Mouse (Mus musculus) CD4-positive, CD25-positive, alpha-beta regulatory T cell, adult 2 months (primary cell): ENCODE data around the gene Gm10974.

Experiments
- DNase-seq: peaks from one replicate; pipeline ENCODE4 v3.0.0-alpha.2; 2012; ENCODE audit warnings: low read depth, low spot score

The Gm10974 gene

DNA sequence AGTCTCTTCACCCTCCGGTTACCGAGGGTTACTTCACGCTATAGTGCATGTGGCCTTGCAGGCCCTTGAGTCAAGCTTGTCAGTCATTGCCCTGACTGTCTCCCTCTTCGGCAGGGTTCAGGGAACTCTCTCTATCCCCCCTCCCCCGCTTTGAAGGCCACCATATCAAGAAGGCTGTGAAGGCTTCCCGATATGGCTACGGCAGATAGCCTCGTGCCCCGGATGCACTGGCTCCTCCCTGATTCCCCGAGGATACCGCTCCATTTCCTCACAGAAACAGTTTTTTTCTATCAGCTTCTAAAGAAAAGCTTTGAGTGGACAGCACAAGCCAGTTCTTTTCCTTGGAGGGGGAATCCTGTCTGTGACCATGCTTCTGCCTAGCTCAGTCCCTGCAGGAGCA lies 39.8 kb downstream of the Gm10974 start:
- no peak for DNase-seq

DNA sequence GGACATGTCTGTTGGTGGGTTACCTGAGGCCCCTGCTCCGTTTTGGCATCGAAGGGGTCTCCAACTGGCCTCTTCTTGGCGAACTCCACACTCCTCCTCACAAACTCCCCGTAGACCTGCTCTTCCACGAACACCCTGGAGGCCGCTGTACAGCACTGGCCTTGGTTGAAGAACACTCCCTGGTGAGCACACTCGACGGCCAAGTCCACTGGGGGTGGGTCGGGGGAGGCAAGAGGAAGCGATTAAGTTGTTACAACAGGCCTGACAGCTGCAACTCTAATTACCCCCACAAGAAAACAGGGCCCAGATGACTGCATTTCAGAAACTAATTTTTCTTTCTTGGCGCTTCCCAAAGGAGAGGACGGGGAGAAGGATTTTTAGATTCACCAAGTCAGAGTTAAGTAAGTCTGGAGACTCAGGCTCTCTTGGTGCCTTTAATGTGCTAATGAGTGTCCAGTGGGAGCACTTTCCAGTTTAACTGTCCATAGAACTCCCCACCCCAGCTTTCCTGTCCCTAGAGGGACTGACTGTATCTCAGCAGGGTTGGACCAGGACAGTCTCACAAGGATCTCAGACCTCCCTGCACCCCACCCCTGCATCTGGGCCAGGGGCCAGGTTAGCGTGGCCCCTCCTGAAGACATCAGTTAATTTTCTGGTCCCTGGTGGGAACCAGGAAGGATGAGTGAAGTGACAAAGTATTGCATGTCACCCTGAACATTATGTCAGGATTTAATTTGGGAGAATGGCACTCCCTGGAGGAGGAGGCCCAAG lies 40.4 kb downstream of the Gm10974 start:
- no peak for DNase-seq

DNA sequence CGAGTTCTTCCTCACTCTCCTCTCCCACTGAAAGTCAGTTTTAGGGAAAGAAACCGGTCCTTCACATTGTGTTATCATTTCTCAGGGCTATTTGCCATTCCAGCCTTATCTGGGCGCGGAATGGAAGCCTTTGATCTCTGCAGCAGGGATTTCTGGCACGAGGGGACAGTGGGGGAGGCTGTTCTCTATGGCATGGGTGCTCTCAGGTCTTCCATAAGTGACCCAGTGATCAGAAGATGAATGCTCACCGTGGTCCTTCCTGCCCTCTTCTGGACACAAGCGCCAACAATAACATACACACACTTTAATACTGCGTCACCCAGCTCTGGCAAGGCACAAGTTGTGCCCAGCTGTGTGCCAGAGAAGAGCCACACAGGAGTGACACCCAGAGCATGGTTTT lies 41.3 kb downstream of the Gm10974 start:
- DNase-seq: no peak

DNA sequence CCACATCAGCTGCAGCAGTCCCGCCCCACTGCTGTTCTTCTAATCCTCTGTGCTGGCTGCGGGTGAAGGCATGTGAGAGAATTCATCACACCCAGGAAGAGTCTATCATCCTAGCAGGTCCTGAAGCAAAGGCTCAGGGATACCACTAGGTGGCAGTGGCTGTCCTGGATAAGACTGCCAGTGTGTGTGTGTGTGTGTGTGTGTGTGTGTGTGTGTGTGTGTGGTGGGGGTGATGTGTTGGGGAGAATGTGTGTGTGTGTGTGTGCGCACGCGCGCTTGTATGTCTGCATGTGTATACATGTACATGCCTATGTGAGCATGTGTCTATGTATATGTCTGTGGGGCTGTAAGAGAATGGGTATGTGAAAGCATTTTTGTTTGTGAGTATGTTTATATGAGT lies 43.7 kb downstream of the Gm10974 start:
- DNase-seq: no peak

DNA sequence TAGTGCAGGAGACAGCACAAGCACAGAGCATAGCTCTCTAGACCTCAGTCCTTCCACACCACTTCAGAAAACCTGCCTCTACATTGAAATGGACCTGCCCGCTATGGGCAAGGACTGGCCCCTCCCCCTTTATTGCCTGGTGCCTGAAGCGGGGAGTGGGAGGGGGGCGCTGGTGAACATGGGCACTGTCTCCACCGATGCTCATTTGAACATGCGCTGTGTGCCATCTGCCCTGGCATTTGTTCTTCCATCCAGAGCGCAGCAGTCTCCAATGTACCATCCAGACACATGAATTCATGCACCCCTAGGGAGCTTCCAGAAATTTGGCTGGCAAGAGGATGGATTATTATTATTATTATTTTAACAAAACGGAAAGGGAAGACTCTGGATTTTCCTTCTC lies 47.4 kb downstream of the Gm10974 start:
- no peak for DNase-seq

DNA sequence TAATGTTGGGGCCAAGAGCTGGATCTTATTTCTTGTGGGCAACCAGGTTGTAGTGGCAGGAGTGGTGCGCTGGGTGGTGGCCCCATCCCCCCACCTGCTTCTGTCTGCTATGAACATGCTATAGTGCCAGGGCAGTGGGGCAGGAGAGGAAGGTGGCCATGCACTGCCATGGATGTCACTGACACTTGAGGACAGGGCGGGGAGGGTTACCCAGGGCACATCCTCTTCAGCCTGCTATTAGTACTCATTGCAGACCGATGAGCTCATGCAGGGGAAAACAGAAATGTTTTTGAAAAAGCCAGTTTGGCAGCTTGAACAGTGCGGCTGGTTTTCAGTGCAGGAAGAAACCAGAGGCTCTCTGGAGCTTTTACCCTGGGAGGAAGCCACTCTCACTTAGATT lies 51.1 kb downstream of the Gm10974 start:
- no peak for DNase-seq

DNA sequence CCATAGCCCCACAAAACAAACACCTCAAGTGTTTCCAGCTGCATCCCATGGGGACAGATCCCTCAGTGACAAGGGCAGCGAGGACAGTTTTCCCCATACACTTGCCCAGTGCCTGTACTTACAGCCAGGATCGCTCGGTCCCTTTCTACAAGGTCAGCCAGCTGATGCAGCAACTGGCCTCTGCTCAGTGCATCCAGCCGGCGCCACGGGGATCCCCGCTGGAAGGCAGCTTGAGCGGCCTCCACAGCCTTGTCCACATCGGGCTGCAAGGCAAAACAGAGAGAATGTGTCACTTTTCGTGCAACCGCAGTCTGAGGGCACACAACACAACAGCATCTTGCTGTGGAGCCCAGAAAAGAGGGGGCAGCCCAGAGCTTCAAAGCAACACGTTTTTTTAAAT lies 53.3 kb downstream of the Gm10974 start:
- DNase-seq: no peak

DNA sequence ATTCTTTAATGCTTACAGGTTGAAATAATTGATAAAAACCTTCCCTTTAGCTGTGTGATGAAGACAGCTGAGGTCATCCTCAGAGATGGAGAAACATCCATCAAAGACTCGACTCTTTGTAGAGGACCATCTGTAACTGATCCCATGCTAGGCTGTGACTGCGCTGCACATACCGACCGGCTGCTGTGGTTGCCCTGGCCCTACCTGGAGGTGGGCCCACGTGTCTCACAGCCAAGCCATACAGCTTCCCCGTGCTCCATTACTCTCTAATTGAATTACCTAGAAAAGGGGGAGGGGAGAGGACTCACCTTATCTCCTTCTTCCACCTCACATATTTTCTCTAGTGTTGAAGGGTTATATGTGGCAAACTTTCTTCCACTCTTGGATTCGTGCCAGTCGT lies 56.2 kb downstream of the Gm10974 start:
- no peak for DNase-seq

DNA sequence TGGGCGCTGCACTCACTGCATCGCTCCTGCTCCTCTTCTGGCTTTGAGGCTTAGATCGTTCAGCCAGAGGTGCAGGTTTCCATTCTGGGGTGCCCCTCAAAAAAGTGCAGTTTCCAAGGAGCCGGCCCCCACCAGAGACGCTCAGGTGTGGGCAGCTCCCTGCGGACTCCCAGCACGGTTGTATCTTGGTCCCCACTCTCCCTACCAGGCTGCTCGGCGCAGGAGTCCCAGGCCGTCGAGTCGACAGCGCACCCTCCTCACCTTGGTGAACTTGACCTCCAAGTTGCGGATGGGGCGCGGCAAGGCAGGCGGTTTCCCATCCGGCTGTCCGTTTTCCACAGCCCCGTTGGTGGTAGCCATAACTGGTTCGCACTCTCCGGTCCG lies 61.3 kb downstream of the Gm10974 start:
- DNase-seq: no peak

DNA sequence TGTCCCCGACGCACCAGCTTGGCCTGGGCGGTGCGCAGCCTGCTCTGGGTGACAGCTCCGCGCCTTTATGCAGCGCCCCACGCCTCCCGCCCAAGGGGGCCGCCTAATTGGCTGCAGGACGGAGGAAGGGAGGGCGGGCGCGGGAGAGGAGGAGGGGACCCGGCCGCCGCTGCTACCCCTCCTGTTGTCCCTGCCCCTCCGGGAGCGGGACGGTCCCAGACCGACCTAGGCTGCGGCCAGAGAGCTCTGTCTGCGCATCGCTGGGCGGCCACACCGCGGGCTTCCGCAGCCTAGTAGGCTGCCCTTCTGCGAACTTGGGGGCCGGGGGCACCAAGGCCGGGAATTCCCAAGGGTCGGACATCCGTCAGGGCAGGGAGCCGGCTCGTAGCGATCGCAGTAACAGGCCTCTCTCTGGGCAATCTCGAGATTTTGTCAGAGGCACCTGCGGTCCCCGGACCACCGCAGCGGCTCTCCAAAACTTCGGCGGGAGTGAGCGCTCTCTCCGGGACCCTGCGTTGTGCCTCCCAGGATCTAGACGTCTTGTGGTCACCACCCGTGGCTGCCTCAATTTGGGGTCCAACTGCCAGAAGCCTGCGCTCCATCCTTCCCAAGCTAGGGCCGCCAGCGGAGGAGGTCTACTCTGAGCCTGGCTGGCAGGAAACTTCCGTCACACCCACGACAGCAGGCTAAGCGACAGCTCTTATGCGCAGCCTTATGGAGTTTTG lies 61.9 kb downstream of the Gm10974 start, which contains the start of gene Aldh1a3:
Aldh1a3 (minus strand) TSS at position 81 of the 725 bp plus-strand sequence.
- no peak for DNase-seq

DNA sequence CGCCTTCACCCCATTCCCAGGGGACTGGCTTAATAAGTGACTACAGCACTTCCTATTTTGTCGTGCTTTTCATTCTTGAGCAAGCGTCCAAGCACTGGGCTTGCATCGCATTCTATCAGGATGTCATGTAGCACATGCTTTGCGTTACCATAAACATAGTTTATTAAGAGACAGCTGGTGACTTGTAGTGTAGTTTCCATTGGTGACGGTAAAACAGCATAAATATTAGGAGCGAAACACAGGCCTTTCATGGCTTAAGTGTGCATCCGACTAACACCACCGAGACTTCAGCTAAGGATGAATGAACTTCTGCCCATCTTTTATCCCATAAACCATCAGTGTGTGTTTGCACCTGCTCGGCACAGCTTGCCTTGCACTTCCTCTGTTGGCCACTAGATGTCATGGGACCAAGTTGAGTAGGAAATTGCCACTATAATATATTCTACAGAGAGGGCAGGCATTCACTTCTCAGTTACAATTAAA lies 68.8 kb downstream of the Gm10974 start:
- DNase-seq: peak; percentile 66
